Mouse (Mus musculus) adrenal gland, postnatal 36 days (tissue): ENCODE data around the gene Alkal2. TPM values are rescaled to one million over a fixed set of nuclear protein-coding genes. Genes with fewer than 3 reads are reported as not detected.

Experiments used
- DNase-seq, 2 experiments: peaks; one replicate each; pipeline ENCODE4 v3.0.0; 2021; ENCODE audit warnings: mixed read lengths in 1 of 2
- total RNA-seq, 2 experiments: library from RNA; stranded (reverse); gene quantifications; 2 replicates each; pipeline ENCODE4 v1.2.3; 2021

Alkal2 gene
- total RNA-seq, 2 experiments from 2014 or later, result 0.16 to 1.3 TPM

DNA sequence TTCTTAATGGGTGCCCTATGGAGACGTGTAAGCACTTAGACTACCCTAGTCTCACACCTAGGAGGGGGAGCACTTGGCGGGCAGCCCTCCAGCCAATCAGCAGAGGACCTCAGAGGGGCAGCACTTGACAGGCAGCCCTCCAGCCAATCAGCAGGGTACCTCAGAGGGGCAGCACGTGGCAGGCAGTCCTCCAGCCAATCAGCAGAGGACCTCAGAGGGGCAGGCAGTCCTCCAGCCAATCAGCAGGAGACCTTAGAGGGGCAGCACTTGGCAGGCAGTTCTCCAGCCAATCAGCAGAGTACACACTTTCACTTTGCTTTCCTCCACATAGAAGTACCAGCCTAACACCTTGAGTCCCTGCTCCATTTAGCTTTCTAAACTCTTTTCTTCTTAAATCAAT lies 38.3 kb downstream of the Alkal2 start:
- no peak for DNase-seq

DNA sequence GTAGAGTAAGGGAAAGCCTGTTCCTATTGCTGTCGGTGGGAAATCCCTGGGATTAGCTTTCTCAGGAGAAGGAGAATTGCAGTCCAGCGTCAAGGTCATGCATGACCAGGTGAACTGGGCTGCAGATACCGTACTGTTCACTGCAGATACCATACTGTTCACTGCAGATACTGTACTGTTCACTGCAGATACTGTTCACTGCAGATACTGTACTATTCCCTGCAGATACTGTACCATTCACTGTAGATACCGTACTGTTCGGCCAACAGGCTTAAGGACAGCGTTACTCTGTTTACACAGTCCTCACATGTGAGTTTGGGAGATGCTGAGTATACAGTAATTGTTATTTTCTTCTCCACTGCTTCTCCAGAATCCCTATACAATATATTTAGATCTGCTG lies 44.1 kb downstream of the Alkal2 start:
- DNase-seq, result no peak

DNA sequence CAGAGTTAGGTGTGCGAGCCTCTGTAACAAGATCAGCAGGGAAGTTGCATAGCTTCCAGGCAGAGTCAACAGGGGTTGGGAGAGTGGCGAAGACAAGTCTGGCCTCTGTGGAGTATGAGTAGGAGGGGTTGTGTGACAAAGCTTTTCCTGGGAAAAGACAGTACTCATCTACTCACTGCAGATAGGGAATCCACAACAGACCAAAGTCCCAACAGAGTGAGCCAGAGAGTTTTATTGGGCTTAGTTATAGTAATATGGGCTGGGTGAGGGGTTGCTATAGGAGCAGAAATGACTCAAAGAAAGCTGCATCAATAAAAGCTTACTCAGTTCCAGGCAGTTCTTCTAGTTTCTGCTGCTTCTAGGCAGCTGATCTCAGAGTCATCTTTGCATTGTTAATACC lies 49.2 kb downstream of the Alkal2 start:
- no peak for DNase-seq

DNA sequence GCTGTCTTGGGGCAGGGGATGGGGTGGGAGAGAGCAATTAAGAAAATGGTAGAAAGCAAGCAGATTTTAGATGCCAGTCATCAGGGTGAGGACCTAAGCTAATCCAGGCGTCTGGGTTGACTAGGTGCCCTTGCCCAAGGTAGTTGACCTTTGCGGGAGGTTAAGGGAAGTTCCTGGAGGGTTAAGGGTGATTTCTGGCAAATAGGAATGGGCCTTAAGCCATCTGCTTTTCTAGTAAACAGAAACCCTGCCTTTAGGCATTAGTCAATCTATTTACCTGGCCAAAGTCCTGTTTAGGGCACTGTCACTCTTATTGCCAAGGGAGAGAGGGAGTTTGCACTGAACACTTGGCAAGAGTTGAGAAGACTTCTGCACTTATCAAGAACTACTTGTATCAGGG lies 52.8 kb downstream of the Alkal2 start:
- DNase-seq, result no peak

Other genes with a start within 250 kb of the Alkal2 start
- 10 to 100 TPM; 51.9 to 62.8 TPM for gene Acp1, start 27.3 kb downstream of the Alkal2 start, total RNA-seq
- 1 to 10 TPM; 2.5 to 3.5 TPM for gene Sh3yl1, start 27.3 kb downstream of the Alkal2 start, total RNA-seq
- gene Fam110c, start 189.5 kb downstream of the Alkal2 start, total RNA-seq, result under 1 TPM; 0.66 to 0.72 TPM